Comparison of ENCODE assay signal across 9 mouse cellular contexts in genomic region chr1:38936780-38937179, GRCm38 (mm10). TPM values are rescaled to one million over a fixed set of nuclear protein-coding genes. Genes with fewer than 3 reads are reported as not detected.
A peak's percentile ranks its signal among the peaks of the same experiment; 100 is the strongest.
DNase-seq lines count a peak whose midpoint lies in the region; ATAC-seq and TF ChIP-seq lines count a peak whose summit lies in the region.
"Had no signal": no experiment of that assay in that cellular context is flagged by ENCODE, and none has a peak within 500 bp of the region (broad histone marks: within the 10 kb centered on the region; RNA-seq: fewer than 3 reads in every experiment).

No protein-coding gene starts in this region.

- no peak overlapping the region for H3K9ac ChIP-seq in kidney, embryonic 14.5 days (ENCODE audit: low read depth, low read length)
- H3K9ac ChIP-seq in CH12.LX (ENCODE audit: insufficient read depth, low read depth), result no peak overlapping the region
- H3K9ac ChIP-seq: neural tube, embryonic 12.5 days had no signal

- WGBS in kidney, embryonic 14.5 days, result 23% methylated on average over 6 of the region's 6 CpGs
- WGBS in large intestine, adult 2 months, result 17% methylated on average over 6 of the region's 6 CpGs

- no peak overlapping the region for H3K27ac ChIP-seq in kidney, embryonic 14.5 days (ENCODE audit: low read depth, low read length)
- no peak overlapping the region for H3K27ac ChIP-seq in CH12.LX (ENCODE audit: insufficient read depth, low read depth)
- H3K27ac ChIP-seq: neural tube, embryonic 12.5 days had no signal

- TF ChIP-seq CTCF in CH12.LX (conservative IDR thresholded peaks at IDR 0.05 in 1 of 2, IDR thresholded peaks at IDR 0.05 in 1 of 2; ENCODE audit: low read depth in 2 of 2, low read length in 2 of 2), result peak; percentile 83 to 96

- H3K79me2 ChIP-seq in CH12.LX (replicated peaks; ENCODE audit: control insufficient read depth, extremely low read depth, insufficient read depth, poor library complexity, severe bottlenecking), result no peaks in the 10 kb centered on the region

- in situ Hi-C loops in CH12.LX (cut with MboI; ENCODE audit: low pct_ligation_motif_present, low pct_unique_long_range_greater_than_20kb, low sequenced_read_pairs), result loop anchor here (10.0 kb wide), 1 partner anchor 72 kb away; no protein-coding TSS in a partner anchor

- no peaks in the 10 kb centered on the region for H3K27me3 ChIP-seq in kidney, embryonic 14.5 days (ENCODE audit: control insufficient read depth, insufficient read depth, low read length)
- H3K27me3 ChIP-seq in CH12.LX (replicated peaks), result peaks cover 1% of the 10 kb centered on the region
- H3K27me3 ChIP-seq: neural tube, embryonic 12.5 days had no signal

- H3K4me2 ChIP-seq in kidney, embryonic 14.5 days (replicated peaks; ENCODE audit: low read depth, low read length), result no peak overlapping the region
- no peak overlapping the region for H3K4me2 ChIP-seq in CH12.LX (ENCODE audit: insufficient read depth, low read depth, poor library complexity, severe bottlenecking)
- H3K4me2 ChIP-seq: neural tube, embryonic 12.5 days had no signal

- dilution Hi-C loops in CH12.LX (cut with MboI; ENCODE audit: extremely low pct_ligation_motif_present, extremely low pct_unique_long_range_greater_than_20kb, low sequenced_read_pairs), result no loop called here

- peak; percentile 40 for TF ChIP-seq RAD21 in CH12.LX (IDR thresholded peaks at IDR 0.05; ENCODE audit: low read depth, low read length)

- no peak for TF ChIP-seq EP300 in CH12.LX (IDR thresholded peaks at IDR 0.05; ENCODE audit: low read length)

- no peak overlapping the region for H3K4me3 ChIP-seq in kidney, embryonic 14.5 days (ENCODE audit: low read length)
- no peak overlapping the region for H3K4me3 ChIP-seq in CH12.LX (replicated peaks in 1 of 3; ENCODE audit: low read depth in 2 of 3, low read length in 2 of 3, poor library complexity in 1 of 3)
- H3K4me3 ChIP-seq: neural tube, embryonic 12.5 days had no signal

- H3K4me1 ChIP-seq in kidney, embryonic 14.5 days (ENCODE audit: control insufficient read depth, insufficient read depth, low read length), result no peaks in the 10 kb centered on the region
- H3K4me1 ChIP-seq in CH12.LX (ENCODE audit: control insufficient read depth in 1 of 2, insufficient read depth in 2 of 2), result no peaks in the 10 kb centered on the region
- H3K4me1 ChIP-seq: neural tube, embryonic 12.5 days had no signal

- no peak for TF ChIP-seq POLR2A in CH12.LX (IDR thresholded peaks at IDR 0.05; ENCODE audit: low read depth, low read length)

- no peaks in the 10 kb centered on the region for H3K36me3 ChIP-seq in kidney, embryonic 14.5 days (ENCODE audit: control insufficient read depth, insufficient read depth, low read length)
- no peaks in the 10 kb centered on the region for H3K36me3 ChIP-seq in CH12.LX (replicated peaks in 1 of 2; ENCODE audit: control insufficient read depth in 1 of 2, insufficient read depth in 1 of 2, low read length in 1 of 2)
- H3K36me3 ChIP-seq: neural tube, embryonic 12.5 days had no signal

- H3K9me3 ChIP-seq in kidney, embryonic 14.5 days (ENCODE audit: control insufficient read depth, low read length), result no peaks in the 10 kb centered on the region
- H3K9me3 ChIP-seq in CH12.LX (replicated peaks; ENCODE audit: low read length), result no peaks in the 10 kb centered on the region
- H3K9me3 ChIP-seq: neural tube, embryonic 12.5 days had no signal

- ATAC-seq in kidney, embryonic 14.5 days (ENCODE audit: low FRiP score, low TSS enrichment), result no peak

- peak; percentile 27 for DNase-seq in kidney, postnatal 10 days
- DNase-seq in CH12.LX (ENCODE audit: extremely low read depth), result peak; percentile 71
- DNase-seq in Muller cell, postnatal 12 days (ENCODE audit: inconsistent ontology term), result peak; percentile 8
- peak; percentile 66 to 69 for DNase-seq in cerebellum, postnatal 10 days
- DNase-seq in large intestine, adult 2 months (ENCODE audit: low read depth, low spot score), result peak; percentile 16
- peak; percentile 17 for DNase-seq in right cerebral cortex, postnatal 14 days

TF ChIP-seq in CH12.LX, 34 proteins besides CTCF, POLR2A, EP300 and RAD21:
- TF ChIP-seq SMC3 (IDR thresholded peaks at IDR 0.05; ENCODE audit: low read depth, low read length), result peak; percentile 71
- TF ChIP-seq MAFK (IDR thresholded peaks at IDR 0.05; ENCODE audit: insufficient replicate concordance, low read length), result peak; percentile 70; the same call in 1 of the 2 replicates
- no peak for TF ChIP-seq ZMIZ1 (IDR thresholded peaks at IDR 0.05; ENCODE audit: low read depth, low read length)

RNA-seq across cellular contexts. Expression of gene Nms, which starts 2.2 kb away (rescaled TPM):
- polyA plus RNA-seq in kidney, embryonic 14.5 days (2014; fragmentation: Nextera tagmentation; extraction: Ambion mirVana), result not detected in 2 replicates
- total RNA-seq in CH12.LX (2012; rRNA removed) (not detected in 2 replicates), CH12.LX (2014; rRNA removed) (not detected in 2 replicates)
- polyA plus RNA-seq in CH12.LX (2012; ENCODE audit: insufficient read length, low read depth), result not detected in 2 replicates
- polyA plus RNA-seq in large intestine, adult 2 months (2012; rRNA removed), result not detected in 2 replicates
- total RNA-seq: heart, postnatal 36 days had no signal

RNA-seq across cellular contexts. Expression of gene Chst10, which starts 38.8 kb away (rescaled TPM):
- polyA plus RNA-seq in kidney, embryonic 14.5 days (2014; fragmentation: Nextera tagmentation; extraction: Ambion mirVana), result 4.5 and 7.2 TPM in 2 replicates
- total RNA-seq in CH12.LX (2012; rRNA removed) (4.3 and 5.1 TPM in 2 replicates), CH12.LX (2014; rRNA removed) (6.2 and 7.3 TPM in 2 replicates)
- 8.5 and 9.5 TPM in 2 replicates for polyA plus RNA-seq in CH12.LX (2012; ENCODE audit: insufficient read length, low read depth)
- 0.69 and 1.1 TPM in 2 replicates for polyA plus RNA-seq in large intestine, adult 2 months (2012; rRNA removed)

RNA-seq across cellular contexts. Expression of gene Pdcl3, which starts 48.6 kb away (rescaled TPM):
- polyA plus RNA-seq in kidney, embryonic 14.5 days (2014; fragmentation: Nextera tagmentation; extraction: Ambion mirVana), result 166 and 207 TPM in 2 replicates
- 55.6 and 60.7 TPM in 2 replicates for total RNA-seq in CH12.LX (2012; rRNA removed)
- 83.6 and 84.7 TPM in 2 replicates for total RNA-seq in CH12.LX (2014; rRNA removed)
- polyA plus RNA-seq in CH12.LX (2012; ENCODE audit: insufficient read length, low read depth), result 120 and 146 TPM in 2 replicates
- 42.8 and 50.9 TPM in 2 replicates for polyA plus RNA-seq in large intestine, adult 2 months (2012; rRNA removed)

Comparison
In these comparisons a context has a peak if more than half of its experiments do, and no peak if none do; other contexts are left out.
1. DNase-seq: peak in every context shown above with its lines; median percentile 71 in CH12.LX; 68 in cerebellum, postnatal 10 days; 27 in kidney, postnatal 10 days; 17 in right cerebral cortex, postnatal 14 days; 16 in large intestine, adult 2 months; 8 in Muller cell, postnatal 12 days.